Mouse (Mus musculus) heart, adult 11 months (tissue): ENCODE data around the gene Unc80.

Experiments
- DNase-seq: peaks from one replicate; pipeline ENCODE4 v3.0.0; 2022

Gene Unc80

GRCm38 (mm10) chr1:66467821-66468703 lies at the start of gene Unc80:
Gene Unc80, plus strand, starts transcription at chr1:66468367.
- DNase-seq = no peak

DNA sequence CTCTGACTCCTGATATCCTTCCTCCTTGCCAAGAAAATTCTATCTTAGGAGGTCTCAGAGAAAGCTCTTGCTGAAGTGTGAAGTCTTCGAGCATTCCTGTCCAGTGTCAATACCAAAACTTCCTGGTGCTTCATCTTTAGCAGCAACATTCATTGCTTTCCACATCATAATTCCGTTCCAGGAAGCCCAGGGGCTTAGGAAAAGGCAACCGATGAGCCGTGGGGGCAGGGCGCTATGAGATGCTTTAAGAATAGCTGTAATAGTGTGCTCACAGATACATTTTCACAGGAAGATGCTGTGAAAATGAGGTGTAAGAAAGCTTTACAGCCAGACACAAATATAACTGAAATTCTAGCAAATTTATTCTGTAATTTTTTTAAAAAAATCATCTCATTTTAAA lies 42.1 kb upstream of the Unc80 start:
- DNase-seq = no peak

DNA sequence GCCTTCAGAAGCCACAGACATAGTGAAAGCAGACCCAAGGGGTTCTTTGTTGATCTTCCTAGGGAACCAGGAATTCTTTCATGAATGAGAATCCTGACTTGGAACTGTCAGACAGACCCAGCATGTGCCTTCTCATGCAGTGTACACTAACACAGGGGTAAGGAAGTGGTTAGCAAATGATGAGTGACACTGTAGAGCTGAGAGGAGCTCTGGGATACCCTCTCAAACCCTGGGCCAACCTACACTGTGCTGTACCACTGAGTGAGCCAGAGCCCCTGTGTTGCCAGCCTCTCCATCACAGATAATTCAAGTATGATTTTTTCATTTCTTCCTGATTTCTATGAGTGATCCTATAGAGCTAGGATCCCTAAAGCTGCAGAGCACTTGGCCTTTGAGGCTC lies 37.2 kb upstream of the Unc80 start:
- peak; percentile 51 for DNase-seq

GRCm38 (mm10) chr1:66431472-66431871 lies 36.7 kb upstream of the Unc80 start:
- DNase-seq = no peak

DNA sequence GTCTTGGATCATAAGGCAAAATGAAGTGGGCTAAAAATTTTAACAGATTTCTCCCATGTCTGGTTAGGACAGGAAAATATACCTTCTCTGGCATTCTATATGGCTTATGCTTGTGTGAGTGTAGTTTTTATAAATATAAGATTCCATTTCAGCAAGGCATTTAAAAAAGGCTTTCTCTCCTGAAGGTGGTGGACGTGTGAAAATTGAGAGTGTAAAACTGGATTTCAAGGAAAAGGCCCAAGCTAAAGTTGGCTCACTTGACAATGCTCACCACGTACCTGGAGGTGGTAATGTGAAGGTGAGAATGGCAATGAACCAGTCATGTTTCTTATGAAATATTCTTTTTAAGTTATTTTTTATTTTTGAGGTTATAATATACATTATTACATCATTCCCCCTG lies 30.1 kb upstream of the Unc80 start:
- DNase-seq = no peak

DNA sequence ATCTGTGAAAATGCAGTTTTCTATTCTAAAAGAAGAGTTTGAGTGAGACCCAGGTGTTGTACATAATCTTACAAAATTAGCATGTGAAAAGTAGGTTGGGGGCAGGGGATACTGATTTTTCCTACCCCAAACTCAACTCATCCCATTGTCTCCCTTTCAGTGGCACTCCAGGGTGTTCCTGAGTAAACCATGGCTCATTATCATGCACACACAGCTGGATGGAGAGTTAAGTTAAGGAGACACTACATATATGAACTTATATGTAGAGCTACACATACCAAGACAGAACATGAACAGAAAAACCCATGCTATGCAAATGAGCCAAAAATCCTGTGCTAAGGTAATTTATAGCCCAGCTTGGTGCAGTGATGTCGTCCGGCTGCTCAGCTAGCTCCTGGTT lies 25.2 kb upstream of the Unc80 start:
- no peak for DNase-seq

- DNase-seq = peak; percentile 59
Measured at GRCm38 (mm10) chr1:66449471-66449870, 18.7 kb upstream of the Unc80 start.

- no peak for DNase-seq
Measured at GRCm38 (mm10) chr1:66456580-66456979, 11.6 kb upstream of the Unc80 start.

DNA sequence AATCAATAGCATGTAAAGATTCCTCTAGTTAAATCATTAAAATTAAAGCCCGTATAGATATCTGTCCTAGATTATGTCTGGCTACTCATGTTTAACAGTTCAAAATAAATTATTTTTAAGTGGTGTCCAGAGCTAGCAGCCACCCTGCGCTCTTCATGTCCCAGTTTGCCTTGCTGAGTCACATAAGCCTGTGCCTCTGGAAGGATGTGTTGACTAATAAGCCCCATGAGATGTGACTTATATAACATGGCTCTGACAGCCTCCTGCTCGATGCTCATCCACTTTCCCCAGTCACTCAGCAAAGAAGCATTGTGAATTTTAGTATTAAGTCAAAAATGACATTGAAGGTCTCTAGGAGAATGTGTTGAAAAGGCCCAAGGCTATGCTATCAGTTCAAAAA lies 10.4 kb upstream of the Unc80 start:
- DNase-seq = no peak

DNA sequence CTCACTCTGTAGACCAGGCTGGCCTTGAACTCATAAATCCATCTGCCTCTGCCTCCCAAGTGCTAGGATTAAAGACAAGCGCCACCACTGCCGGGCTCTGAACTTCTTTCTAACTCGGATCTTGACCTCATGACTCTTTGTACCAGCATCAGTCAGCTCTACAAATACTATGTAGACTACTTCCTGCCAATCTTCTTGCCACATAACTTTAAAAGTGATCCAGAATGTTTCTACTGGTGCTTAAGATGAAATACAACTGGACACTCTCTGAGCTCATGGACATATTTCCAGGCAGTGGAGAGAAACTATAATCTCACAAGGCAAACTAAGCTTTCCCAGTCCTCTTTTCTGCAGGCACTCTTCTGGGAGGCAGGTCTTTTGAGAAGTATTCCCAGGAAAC lies 8.8 kb upstream of the Unc80 start:
- DNase-seq = no peak

- DNase-seq = no peak
Measured at GRCm38 (mm10) chr1:66460850-66461249, 7.3 kb upstream of the Unc80 start.

GRCm38 (mm10) chr1:66468704-66469020 lies 495 bp downstream of the Unc80 start:
- no peak for DNase-seq

GRCm38 (mm10) chr1:66482751-66483150 lies 14.6 kb downstream of the Unc80 start:
- DNase-seq = no peak

- no peak for DNase-seq
Measured at GRCm38 (mm10) chr1:66493064-66493463, 24.9 kb downstream of the Unc80 start.

DNA sequence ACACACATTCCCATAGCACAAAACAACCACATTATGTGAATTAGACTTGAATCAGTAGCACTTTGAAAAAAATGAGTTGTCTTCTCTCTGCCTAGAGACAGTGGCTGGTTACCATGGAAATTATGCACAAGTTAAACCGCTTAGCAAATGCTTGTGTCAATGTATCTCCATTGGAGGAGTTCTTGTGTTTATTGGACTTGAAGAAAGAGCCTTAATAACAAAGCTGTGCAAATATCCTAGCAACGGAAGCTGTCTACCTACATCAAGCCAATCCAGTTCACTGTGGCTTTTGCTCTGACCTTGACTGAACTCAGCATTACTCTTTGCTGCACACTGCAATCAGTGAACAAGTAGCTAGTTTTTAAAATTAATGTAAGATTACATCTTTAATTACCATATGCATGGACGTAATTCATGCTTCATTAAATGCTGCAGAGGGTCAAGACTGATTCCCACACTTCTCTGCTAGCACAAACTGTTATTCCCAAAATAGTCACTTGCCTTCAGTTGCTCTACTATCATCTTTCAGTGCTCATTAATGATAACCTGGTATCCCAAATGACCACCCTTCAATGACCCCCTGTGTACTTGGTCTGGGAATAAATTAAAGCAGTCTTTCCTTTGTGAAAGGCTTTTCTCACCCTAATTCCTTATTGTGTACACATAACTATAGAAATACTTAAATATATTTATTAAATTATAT lies 27.3 kb downstream of the Unc80 start:
- DNase-seq = no peak

DNA sequence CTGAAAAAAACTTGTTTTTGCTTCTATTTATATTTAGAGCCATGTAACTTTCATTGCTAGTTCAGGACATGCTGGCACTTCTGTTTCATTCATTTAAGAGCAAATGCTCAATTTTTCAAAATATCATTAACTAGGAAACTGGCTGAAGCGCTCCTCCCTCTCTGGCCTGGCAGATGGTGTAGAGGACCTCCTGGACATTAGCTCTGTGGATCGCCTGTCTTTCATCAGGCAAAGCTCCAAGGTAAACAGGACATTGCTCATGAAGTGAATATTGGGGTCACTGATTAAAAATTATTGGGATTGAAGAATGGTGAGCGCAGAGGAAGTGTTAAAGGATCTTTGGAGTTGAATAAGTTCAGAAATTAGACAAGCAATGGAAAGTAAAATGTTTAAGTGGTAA lies 82.6 kb downstream of the Unc80 start:
- DNase-seq = no peak

- no peak for DNase-seq
Measured at GRCm38 (mm10) chr1:66552396-66552966, 84.3 kb downstream of the Unc80 start.

DNA sequence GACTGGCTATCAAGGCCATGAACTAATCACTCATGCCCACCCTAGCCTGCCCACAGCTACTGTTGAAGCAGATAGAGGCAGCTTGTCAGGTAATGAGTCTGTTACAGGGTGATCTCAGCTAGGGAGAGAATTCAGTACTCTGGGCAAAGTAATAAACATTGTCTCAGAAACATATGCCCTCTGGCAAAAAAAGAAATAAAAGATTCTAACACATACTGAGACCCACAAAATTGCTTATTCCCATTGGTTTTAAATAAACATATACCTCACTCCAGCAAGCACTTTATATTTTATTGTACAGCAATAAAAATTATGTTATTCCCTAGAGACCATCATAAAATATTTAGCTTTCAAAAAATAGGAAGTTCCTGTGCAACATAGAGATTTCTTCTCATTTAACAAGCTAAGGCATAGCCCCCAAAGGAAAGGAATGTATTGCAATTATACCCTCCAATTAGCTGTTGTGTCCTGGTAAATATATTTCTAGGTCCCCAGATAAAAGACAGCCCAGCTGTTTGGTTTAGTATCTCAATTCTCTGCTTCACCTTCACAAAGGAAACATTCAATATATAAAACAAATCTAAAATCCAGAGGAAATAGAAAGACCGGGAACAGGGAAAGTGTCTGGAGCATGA lies 93.6 kb downstream of the Unc80 start:
- no peak for DNase-seq

GRCm38 (mm10) chr1:66562332-66562731 lies 94.2 kb downstream of the Unc80 start:
- DNase-seq = no peak

- DNase-seq = no peak
Measured at GRCm38 (mm10) chr1:66569736-66570135, 101.6 kb downstream of the Unc80 start.

DNA sequence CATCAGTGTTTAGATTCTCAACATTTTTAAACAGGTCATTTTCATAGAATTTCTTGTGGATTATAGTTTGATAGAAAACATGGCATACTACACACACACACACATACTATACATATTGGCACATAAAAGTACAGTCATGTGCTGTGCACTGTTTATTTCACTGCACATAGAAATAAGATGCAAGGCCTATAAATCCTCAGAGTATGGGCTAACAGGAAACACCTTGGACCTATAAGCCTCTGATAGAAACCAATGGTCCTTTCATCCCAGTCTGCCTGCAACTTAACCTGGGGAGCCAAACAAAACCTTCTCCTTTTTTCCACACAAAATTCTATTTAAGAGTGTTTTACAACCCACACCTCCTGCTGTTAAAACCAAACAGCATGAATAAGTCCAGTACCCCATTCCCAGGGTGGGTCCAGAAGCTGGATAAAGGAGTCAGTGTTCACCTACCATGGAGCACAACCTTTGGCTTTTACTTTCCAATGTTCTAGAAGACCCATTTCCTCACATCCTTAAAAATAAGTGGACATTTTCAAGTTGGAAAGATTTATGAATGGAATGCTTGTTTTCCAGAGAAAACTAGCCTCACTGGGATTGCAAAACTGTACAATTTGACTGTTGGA lies 129.1 kb downstream of the Unc80 start:
- no peak for DNase-seq

DNA sequence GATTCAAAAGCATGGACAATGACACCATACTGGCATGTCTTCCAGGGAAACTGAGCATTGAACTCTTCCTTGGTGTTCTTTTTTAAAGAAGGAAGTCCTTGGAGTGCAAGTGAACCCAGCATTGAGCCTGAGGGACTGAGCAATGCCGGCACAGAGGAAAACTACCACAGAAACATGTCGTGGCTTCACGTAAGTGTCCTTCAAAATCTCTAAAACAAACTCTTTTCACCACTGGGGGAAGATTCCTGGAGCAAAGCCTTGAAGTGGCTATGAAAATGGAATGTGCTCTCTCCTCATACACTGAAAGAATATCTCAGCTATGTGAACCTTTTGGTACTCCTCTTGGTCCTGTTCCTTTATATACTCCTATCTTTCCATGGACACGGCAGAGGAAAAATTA lies 140.1 kb downstream of the Unc80 start:
- DNase-seq = no peak

DNA sequence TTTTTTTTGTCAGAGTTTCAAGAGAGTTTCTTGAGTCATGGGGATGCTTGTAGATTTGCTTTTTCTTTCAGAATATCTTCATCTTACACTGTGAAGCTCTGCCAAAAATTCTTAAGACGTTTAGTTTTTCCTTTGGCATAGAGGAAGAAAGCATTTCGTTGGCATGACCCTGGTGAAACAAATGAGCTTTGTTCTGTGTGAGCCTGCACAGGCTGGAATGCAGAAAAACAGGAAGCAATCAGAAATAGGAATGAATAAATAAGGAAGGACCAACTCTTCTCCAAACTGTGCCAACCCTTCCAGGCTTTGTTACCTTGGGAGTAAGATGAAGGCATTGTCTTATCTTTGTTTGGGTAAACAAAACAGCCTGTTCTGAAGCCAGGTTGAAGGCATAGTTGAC lies 149.0 kb downstream of the Unc80 start:
- no peak for DNase-seq
